ENCODE assay signal across 26 mouse cellular contexts in genomic region chr2:180363434-180363720, GRCm38 (mm10). TPM values are rescaled to one million over a fixed set of nuclear protein-coding genes. Genes with fewer than 3 reads are reported as not detected.
"Had no signal": no experiment of that assay in that cellular context is flagged by ENCODE, and none has a peak within 500 bp of the region (broad histone marks: within the 10 kb centered on the region; RNA-seq: fewer than 3 reads in every experiment).

No protein-coding gene starts in this region.

- H3K27me3 ChIP-seq: midbrain, embryonic 15.5 days; neural tube, embryonic 13.5 days; stomach, embryonic 15.5 days had no signal

- H3K36me3 ChIP-seq: limb, embryonic 12.5 days; limb, embryonic 15.5 days; midbrain, embryonic 12.5 days; midbrain, embryonic 15.5 days; neural tube, embryonic 13.5 days; stomach, embryonic 15.5 days had no signal

- H3K4me1 ChIP-seq: limb, embryonic 12.5 days; limb, embryonic 15.5 days; midbrain, embryonic 12.5 days; midbrain, embryonic 15.5 days; neural tube, embryonic 13.5 days; stomach, embryonic 15.5 days had no signal

- H3K9ac ChIP-seq: limb, embryonic 12.5 days; limb, embryonic 15.5 days; liver, embryonic 14.5 days; liver, postnatal 0 days; lung, embryonic 14.5 days; midbrain, embryonic 12.5 days; midbrain, embryonic 15.5 days; neural tube, embryonic 13.5 days; stomach, embryonic 15.5 days had no signal

- H3K4me2 ChIP-seq: limb, embryonic 12.5 days; limb, embryonic 15.5 days; liver, embryonic 11.5 days; lung, embryonic 14.5 days; midbrain, embryonic 12.5 days; midbrain, embryonic 15.5 days; neural tube, embryonic 13.5 days; stomach, embryonic 15.5 days had no signal

- H3K9me3 ChIP-seq: limb, embryonic 12.5 days; limb, embryonic 15.5 days; midbrain, embryonic 12.5 days; midbrain, embryonic 15.5 days; neural tube, embryonic 13.5 days; stomach, embryonic 15.5 days had no signal

- DNase-seq: kidney, postnatal 14 days; kidney, postnatal 4 days; left cerebral cortex, postnatal 4 days; liver, postnatal 0 days; lung, embryonic 14.5 days; retina, postnatal 1 day; right cerebral cortex, postnatal 25 days; spleen, adult 18-20 months; thymus, adult 18-20 months; thymus, postnatal 36 days had no signal

- ATAC-seq: liver, postnatal 0 days; lung, postnatal 0 days; midbrain, embryonic 15.5 days had no signal

- H3K27ac ChIP-seq: limb, embryonic 12.5 days; limb, embryonic 15.5 days; liver, embryonic 14.5 days; macrophage; midbrain, embryonic 12.5 days; midbrain, embryonic 15.5 days; neural tube, embryonic 13.5 days; stomach, embryonic 15.5 days had no signal

- H3K4me3 ChIP-seq: limb, embryonic 12.5 days; limb, embryonic 15.5 days; midbrain, embryonic 12.5 days; midbrain, embryonic 15.5 days; neural tube, embryonic 13.5 days; stomach, embryonic 15.5 days had no signal

RNA-seq across cellular contexts. Expression of gene Gata5, which starts 28.9 kb away (rescaled TPM):
- total RNA-seq: layer of hippocampus, adult 18-20 months; layer of hippocampus, postnatal 14 days; left cerebral cortex, adult 8-10 months; left cerebral cortex, postnatal 14 days; left cerebral cortex, postnatal 4 days; megakaryocyte, adult 5-6 weeks; neutrophil, adult 5-6 weeks had no signal
- polyA plus RNA-seq: limb, embryonic 15.5 days; macrophage; midbrain, embryonic 12.5 days; midbrain, embryonic 15.5 days had no signal
